ENCODE assay signal across 8 mouse cellular contexts in genomic region chr13:113321972-113322371, GRCm38 (mm10). TPM values are rescaled to one million over a fixed set of nuclear protein-coding genes. Genes with fewer than 3 reads are reported as not detected.
DNase-seq lines count a peak whose midpoint lies in the region; ATAC-seq lines count a peak whose summit lies in the region.

No protein-coding gene starts in this region.

- H3K4me1 ChIP-seq in forebrain, embryonic 10.5 days = no peaks in the 10 kb centered on the region
- no peaks in the 10 kb centered on the region for H3K4me1 ChIP-seq in forebrain, embryonic 12.5 days

- H3K4me2 ChIP-seq in forebrain, embryonic 12.5 days = no peak overlapping the region

- H3K9me3 ChIP-seq in forebrain, embryonic 10.5 days = no peaks in the 10 kb centered on the region
- no peaks in the 10 kb centered on the region for H3K9me3 ChIP-seq in forebrain, embryonic 12.5 days

- H3K27me3 ChIP-seq in forebrain, embryonic 10.5 days (ENCODE audit: poor library complexity, severe bottlenecking) = no peaks in the 10 kb centered on the region
- no peaks in the 10 kb centered on the region for H3K27me3 ChIP-seq in forebrain, embryonic 12.5 days

- 16% methylated on average over 6 of the region's 6 CpGs for WGBS in forebrain, embryonic 10.5 days
- WGBS in forebrain, embryonic 12.5 days = 20% methylated on average over 6 of the region's 6 CpGs

- H3K4me3 ChIP-seq in forebrain, embryonic 10.5 days = no peak overlapping the region
- no peak overlapping the region for H3K4me3 ChIP-seq in forebrain, embryonic 12.5 days (replicated peaks)

- peak; percentile 46 for DNase-seq in forebrain, embryonic 10.5 days (ENCODE audit: extremely low spot score, low spot score)
- peak; percentile 33 for DNase-seq in cerebellum, adult 8-10 months
- DNase-seq in kidney, postnatal 36 days = peak; percentile 31 to 49
- DNase-seq in mesoderm, embryonic 11.5 days (ENCODE audit: low read depth, low spot score) = peak; percentile 85
- DNase-seq in thymus, postnatal 4 days = peak; percentile 36

- no peak for ATAC-seq in forebrain, embryonic 12.5 days (ENCODE audit: low FRiP score)
- ATAC-seq in CD4-positive, CD25-positive, alpha-beta regulatory T cell, adult 4 months = peak; percentile 56
- ATAC-seq in granulocyte monocyte progenitor cell, adult 5-6 weeks (replicated peaks; ENCODE audit: poor library complexity, severe bottlenecking) = peak; percentile 82

- no peak overlapping the region for H3K27ac ChIP-seq in forebrain, embryonic 10.5 days
- no peak overlapping the region for H3K27ac ChIP-seq in forebrain, embryonic 12.5 days

- no peaks in the 10 kb centered on the region for H3K36me3 ChIP-seq in forebrain, embryonic 10.5 days (replicated peaks)
- no peaks in the 10 kb centered on the region for H3K36me3 ChIP-seq in forebrain, embryonic 12.5 days (replicated peaks)

- no peak overlapping the region for H3K9ac ChIP-seq in forebrain, embryonic 12.5 days

RNA-seq across cellular contexts. Expression of gene BC067074, which starts 29.0 kb away (rescaled TPM):
- 2.2 and 2.3 TPM in 2 replicates for polyA plus RNA-seq in forebrain, embryonic 10.5 days (2016; fragmentation: Nextera tagmentation; extraction: Ambion mirVana)
- 2.0 and 2.2 TPM in 2 replicates for polyA plus RNA-seq in forebrain, embryonic 12.5 days (2016; fragmentation: Nextera tagmentation; extraction: Ambion mirVana)
- not detected for polyA plus RNA-seq in CD4-positive, CD25-positive, alpha-beta regulatory T cell, adult 4 months (2017; shearing (Covaris generic))
- total RNA-seq in granulocyte monocyte progenitor cell, adult 5-6 weeks (2014; fragmentation: Nextera tagmentation) = not detected in 2 replicates
- total RNA-seq in granulocyte monocyte progenitor cell, adult 5-6 weeks (2017) = not detected in 2 replicates

Comparison
In these comparisons a context has a peak if more than half of its experiments do, and no peak if none do; other contexts are left out.
1. DNase-seq: peak in every context shown above with its lines; median percentile 85 in mesoderm, embryonic 11.5 days; 46 in forebrain, embryonic 10.5 days; 40 in kidney, postnatal 36 days; 36 in thymus, postnatal 4 days; 33 in cerebellum, adult 8-10 months.